Mouse (Mus musculus) brown adipose tissue, adult 24 weeks (tissue): ENCODE data around the gene Rbfox2. TPM values are rescaled to one million over a fixed set of nuclear protein-coding genes. Genes with fewer than 3 reads are reported as not detected.
A peak's percentile ranks its signal among the peaks of the same experiment; 100 is the strongest.

Experiments used
- H3K27ac ChIP-seq: fragments of 200-500 bp; replicated peaks from 2 replicates; pipeline ENCODE4 v1.5.1; 2012; ENCODE audit warnings: low read depth, mild to moderate bottlenecking, low read length
- H3K4me1 ChIP-seq: fragments of 200-500 bp; 2 replicates; pipeline ENCODE4 v1.6.1; 2012; ENCODE audit warnings: low read length, mixed read lengths; ENCODE audit not compliant: control insufficient read depth, insufficient read depth, insufficient read length
- H3K4me3 ChIP-seq: fragments of 200-500 bp; 2 replicates; pipeline ENCODE4 v1.5.1; 2012; ENCODE audit warnings: low read depth, mild to moderate bottlenecking, low read length, moderate library complexity; ENCODE audit not compliant: insufficient read depth
- polyA plus RNA-seq: library from polyadenylated mRNA; stranded (reverse); fragments of >200 nt; gene quantifications from 2 replicates; pipeline ENCODE4 v1.2.4, GENCODE M21; 2012; ENCODE audit not compliant: missing spikeins, insufficient read depth, insufficient read length

Gene Rbfox2
- polyA plus RNA-seq, 1 experiment = 30.5 TPM

DNA sequence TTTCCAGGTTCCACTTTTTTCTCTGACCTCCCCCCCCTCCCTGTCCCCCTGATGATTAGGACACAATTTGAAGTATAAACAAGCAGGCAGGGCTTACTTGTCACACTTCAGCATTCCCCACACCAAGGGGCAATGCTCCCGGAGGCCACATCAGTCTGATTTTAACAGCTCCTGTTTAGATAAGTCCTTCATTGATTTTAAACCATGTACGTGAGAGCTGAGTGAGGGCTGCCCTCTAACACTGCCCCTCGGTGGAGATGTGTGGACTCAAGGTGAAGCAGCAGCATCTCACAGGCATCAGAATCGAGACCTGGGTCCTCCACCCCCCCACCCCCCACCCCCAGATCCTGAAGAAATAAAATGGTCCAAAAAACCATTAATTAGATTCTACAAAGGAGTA is 155.0 kb downstream of the Rbfox2 start:
- Histone ChIP-seq H3K4me3 (peak overlapping the region; percentile 17; the same call in 1 of the 2 replicates), H3K4me1 (peaks cover 16% of the 10 kb centered on the region), H3K27ac (0 out of 2 replicates have a peak overlapping the region, but pooled peaks have one; percentile 25)

DNA sequence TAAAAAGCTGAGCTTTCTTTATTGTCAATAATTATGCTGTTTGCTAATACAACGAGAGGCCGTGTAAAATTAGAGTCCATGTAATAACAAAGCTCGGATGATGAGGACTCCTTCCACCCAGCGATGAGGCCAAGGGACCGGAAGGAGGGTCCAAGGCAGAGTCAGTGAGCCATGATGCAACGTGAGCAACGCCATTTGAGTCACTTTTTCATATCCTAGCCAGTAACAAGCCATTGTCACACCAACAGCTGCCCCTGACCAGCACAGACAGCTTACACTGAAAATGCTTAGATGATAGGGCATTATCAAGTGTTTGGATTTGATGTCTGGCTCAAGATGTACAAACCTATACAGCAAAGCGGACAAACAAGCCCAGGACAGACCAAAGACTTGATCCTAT is 155.6 kb downstream of the Rbfox2 start:
- peak overlapping the region; percentile 59; the same call in 1 of the 2 replicates for H3K27ac ChIP-seq
- peaks cover 16% of the 10 kb centered on the region for H3K4me1 ChIP-seq
- no peak overlapping the region for H3K4me3 ChIP-seq

DNA sequence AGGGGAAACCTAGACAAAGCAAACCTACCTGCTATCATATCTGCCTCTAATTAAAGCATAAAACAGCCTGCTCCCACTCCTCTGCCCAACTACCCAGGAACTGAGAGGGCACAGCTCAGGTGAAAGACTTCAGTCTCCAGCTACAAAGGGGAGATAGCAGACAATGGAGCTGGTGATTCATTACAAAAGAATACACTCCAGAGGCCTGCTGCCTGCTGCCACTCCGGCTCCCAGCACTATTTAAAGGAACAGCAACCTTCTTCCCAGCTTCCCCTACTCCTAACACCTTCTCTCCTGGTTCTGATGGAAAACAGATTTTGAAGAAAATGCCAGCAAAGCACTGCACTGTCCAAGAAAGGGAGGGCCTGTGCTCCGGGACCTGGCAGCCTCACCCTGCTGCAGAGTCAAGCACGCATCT is 156.4 kb downstream of the Rbfox2 start:
- H3K4me3 ChIP-seq = peak overlapping the region; percentile 34
- peak overlapping the region; percentile 62 for H3K27ac ChIP-seq

DNA sequence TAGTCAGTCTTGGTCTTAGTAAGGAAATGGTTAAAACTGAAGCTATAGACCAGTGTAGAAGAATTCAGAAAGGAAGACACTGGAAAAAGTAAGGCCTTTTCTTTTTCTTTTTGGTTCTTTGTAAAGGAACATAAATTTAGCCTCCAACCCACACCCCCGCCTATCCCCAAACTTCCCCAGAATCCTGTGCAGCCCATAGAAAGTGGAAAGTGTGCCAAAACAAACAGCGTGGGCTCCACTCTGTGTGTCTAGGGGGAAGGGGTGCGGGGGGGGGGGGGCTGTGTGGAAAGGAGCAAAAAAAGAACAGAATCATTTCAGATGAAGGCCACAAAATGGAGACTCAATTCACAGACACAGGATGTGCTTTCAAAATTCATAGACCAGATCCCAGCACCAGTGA is 156.8 kb downstream of the Rbfox2 start:
- 0 out of 2 replicates have a peak overlapping the region, but pooled peaks have one; percentile 34 for H3K4me3 ChIP-seq
- H3K4me1 ChIP-seq = peaks cover 16% of the 10 kb centered on the region

More for the DNA sequence above, 156.4 kb downstream of the Rbfox2 start:
- H3K4me1 ChIP-seq = peaks cover 16% of the 10 kb centered on the region

DNA sequence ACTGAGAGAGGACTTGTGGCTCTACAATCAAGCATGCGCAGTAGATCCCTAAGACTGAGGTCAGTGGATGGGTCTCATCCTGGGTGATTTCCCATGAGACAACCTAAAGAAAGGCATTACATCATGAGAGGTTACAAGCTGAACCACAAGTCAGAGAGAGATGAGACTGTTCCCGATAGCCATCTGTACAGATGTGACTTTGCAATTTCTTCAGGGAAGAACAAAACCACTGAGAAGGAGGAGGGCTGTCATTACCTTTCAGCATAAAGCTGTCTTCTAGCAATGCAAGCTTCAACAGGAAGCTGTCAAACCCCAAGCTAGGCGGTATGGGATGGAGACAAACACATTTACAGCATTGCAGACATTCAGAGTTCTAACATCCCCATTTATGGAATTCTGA is 157.3 kb downstream of the Rbfox2 start:
- Histone ChIP-seq H3K27ac (peak overlapping the region; percentile 39; the same call in 1 of the 2 replicates), H3K4me3 (no peak overlapping the region), H3K4me1 (peaks cover 16% of the 10 kb centered on the region)

More for the DNA sequence above, 156.8 kb downstream of the Rbfox2 start:
- H3K27ac ChIP-seq = peak overlapping the region; percentile 62

DNA sequence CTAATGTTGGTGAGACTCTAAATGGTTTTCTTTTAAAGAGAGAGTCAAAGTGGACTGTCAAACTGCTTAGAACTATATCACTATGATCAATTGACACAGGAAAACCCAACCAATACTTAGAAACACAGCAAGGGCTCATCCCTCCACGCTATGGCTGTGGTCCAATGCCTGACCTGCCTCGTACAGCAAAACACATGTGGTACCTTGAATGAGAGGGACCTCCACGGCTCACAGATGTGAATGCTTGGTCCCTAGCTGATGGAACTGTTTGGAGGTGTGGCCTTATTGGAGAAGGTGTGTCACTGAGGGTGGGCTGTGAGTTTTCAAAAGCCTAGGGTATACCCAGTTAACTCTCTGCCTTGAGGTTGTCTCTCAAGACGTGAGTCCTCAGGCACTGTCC is 159.9 kb downstream of the Rbfox2 start:
- Histone ChIP-seq H3K4me1 (peaks cover 14% of the 10 kb centered on the region), H3K4me3 (no peak overlapping the region), H3K27ac (no peak overlapping the region)

DNA sequence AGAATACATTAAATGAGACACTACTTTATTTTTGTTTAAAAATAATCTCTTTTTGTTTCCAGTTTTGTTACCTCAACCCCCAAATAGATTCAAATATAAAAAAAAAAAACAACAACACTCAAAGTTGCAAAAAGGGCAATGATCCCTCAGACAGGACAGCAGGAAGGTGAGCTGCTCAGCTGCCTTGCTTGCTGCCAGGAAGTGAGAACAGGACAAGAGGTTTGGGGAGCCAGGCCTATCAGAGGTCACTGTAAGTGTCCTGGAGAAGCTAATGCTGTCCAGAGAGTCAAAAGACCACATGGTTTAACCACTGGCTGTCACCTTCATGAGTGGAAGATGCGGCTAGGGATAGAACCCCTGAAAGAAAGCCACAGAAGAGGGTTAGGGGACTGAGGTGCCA is 161.8 kb downstream of the Rbfox2 start:
- Histone ChIP-seq H3K27ac (no peak overlapping the region), H3K4me3 (no peak overlapping the region), H3K4me1 (peaks cover 5% of the 10 kb centered on the region)

DNA sequence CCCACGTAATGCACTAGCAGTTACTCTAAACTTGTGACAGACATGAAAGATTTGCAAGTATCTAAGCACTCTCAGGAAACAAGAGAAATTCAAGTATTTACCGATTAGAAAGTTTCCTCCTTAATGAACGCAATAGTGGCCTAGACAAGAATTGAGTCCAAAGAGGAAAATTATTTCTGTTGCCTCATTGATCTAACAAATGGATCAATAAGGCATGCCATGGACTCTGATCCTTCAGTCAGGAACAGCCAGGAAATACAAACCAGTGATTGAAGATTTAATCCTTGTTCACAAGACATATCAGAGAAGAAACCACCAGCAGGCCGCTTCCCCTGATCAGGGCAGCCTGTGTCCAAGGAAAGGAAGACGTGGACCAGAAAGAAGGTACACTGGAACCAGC is 164.0 kb downstream of the Rbfox2 start:
- Histone ChIP-seq H3K4me1 (no peaks in the 10 kb centered on the region; the same call in 1 of the 2 replicates), H3K4me3 (no peak overlapping the region), H3K27ac (no peak overlapping the region)

DNA sequence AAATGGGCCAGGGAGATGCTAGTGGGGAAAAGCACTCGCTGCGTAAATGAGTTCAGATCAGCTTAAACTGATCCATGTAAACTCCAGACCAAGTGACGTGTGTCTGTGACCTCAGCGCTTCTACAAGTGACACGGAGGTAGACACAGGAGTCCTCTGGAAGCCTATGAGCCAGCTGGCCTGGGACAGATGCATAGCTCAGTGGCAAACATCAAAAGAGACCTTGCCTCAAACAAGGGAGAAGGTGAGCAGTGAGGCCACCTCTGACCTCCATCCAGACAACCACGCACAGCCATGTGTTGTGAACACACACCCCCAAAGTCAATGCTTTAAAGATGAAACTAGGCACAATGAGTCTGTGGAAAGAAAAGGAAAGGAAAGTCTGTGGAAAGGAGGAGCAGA is 164.5 kb downstream of the Rbfox2 start:
- no peaks in the 10 kb centered on the region; the same call in 1 of the 2 replicates for H3K4me1 ChIP-seq
- H3K27ac ChIP-seq = no peak overlapping the region
- H3K4me3 ChIP-seq = no peak overlapping the region

DNA sequence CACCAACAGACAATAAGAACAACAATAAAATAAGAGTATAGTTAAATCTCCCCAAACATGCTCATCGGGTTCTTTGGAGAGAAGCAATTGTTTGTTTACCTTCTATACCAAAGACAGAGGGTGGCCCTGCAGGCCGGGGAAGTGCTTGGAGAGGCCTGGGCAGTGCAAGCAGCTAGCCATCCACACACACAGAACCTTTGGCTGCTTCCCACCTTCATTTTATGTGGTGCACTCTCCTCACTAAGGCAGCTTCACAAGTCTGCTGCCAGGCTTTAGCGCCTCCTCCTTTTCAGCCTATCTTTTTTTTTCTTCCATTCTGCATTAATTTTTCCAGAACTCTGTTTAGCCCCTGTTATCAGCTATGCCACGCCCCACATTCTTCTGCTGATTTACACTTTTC is 165.1 kb downstream of the Rbfox2 start:
- H3K4me1 ChIP-seq = no peaks in the 10 kb centered on the region; the same call in 1 of the 2 replicates

DNA sequence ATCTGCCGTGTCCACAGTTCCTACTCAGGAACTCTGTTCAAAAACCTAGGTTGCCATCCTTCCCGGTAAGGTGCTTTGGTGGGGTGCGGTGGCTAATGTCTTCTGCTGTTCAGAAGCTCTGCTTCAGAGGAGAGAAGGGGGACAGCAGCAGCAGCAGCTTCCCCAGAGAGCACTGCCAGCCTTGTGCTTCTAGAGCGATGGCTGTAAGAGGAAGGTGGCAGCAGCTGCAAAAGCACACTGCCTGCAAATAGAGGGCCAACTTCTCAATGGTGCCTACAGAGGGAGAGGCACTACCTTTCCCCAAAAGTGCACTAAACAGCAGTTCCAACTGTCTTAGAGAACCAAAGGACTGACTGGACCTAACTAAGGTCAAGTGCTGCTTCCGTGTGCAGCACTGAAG is 168.5 kb downstream of the Rbfox2 start:
- H3K4me1 ChIP-seq = no peaks in the 10 kb centered on the region; the same call in 1 of the 2 replicates
- no peak overlapping the region for H3K27ac ChIP-seq
- H3K4me3 ChIP-seq = no peak overlapping the region

More for the DNA sequence above, 165.1 kb downstream of the Rbfox2 start:
- H3K4me3 ChIP-seq = no peak overlapping the region
- no peak overlapping the region for H3K27ac ChIP-seq

DNA sequence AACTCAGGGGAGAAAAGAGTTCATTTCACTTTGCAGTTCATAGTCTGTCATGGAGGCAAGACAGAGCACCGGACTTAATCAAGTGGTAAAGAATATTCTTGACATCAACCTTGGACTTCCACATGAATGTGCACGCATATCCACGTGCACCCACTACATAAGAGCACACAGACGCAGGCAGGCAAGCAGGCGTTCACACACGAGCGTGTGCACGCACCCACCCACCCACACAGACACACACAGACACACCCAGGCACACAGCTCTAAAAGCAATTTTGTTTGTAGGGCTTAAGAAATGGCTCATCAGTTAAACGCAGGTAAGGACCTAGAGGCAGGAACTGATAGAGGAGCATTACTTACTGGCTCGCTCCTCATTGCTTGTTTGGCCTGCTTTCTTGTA is 172.3 kb downstream of the Rbfox2 start:
- H3K4me1 ChIP-seq = no peaks in the 10 kb centered on the region
- H3K4me3 ChIP-seq = no peak overlapping the region
- H3K27ac ChIP-seq = no peak overlapping the region

DNA sequence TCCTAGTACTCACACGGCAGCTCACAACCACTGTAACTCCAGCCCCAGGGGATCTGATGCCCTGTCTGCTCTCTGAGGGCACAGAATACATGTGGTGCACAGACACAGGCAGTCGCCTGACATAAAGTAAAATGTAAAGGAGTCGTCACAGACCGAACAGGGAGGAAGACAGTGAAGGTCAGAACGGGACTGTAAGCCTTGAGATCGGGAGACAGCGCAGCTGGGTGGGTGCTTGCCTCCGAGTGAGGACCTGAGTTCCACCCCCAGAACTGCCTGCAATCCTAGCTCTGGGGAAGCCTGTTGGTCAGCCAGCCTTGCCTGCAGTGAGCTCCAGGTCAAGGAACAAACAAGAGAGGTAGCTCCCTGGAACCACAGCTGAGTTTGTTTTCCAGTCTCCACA is 177.7 kb downstream of the Rbfox2 start:
- Histone ChIP-seq H3K4me3 (no peak overlapping the region), H3K27ac (no peak overlapping the region)

DNA sequence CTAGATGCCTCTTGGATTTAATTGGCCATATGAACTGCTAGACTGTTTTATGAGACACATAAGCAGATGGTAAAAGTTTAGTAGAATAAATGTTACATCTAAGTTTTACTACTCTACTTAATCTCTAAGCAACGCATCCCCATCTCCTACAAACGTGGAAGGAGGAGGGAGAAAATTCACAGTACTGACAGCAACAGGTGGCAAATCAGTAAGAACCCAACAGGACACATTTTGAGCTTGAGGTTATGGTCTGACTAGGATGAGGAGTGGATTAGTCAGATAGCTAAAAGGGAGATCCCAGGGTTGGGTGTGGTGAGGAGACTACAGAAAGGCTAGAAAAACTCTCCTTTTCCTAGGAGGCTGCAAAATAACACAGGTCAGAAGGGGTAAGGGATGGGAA is 179.1 kb downstream of the Rbfox2 start:
- peaks cover 3% of the 10 kb centered on the region; the same call in 1 of the 2 replicates for H3K4me1 ChIP-seq
- no peak overlapping the region for H3K4me3 ChIP-seq
- no peak overlapping the region for H3K27ac ChIP-seq

More for the DNA sequence above, 177.7 kb downstream of the Rbfox2 start:
- H3K4me1 ChIP-seq = peaks cover 3% of the 10 kb centered on the region; the same call in 1 of the 2 replicates

DNA sequence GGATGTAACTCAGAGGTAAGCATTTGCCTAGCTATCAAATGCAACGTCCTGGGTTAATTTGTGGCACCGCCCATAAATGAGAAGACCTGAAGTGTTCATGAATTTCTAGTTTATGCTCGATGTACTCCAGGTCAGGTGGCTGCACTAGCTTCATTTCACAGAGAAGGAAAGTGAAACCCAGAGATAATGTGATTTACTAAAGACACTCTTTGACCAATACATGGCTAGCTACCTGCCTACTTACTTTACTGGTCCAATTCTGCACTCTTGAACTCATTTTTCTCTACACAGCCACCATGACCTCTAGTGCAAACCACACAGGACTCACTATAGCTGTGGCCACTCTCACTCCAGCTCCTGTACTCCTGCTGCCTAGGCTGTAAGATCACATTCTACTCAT is 180.1 kb downstream of the Rbfox2 start:
- H3K27ac ChIP-seq = no peak overlapping the region
- H3K4me1 ChIP-seq = peaks cover 3% of the 10 kb centered on the region; the same call in 1 of the 2 replicates
- H3K4me3 ChIP-seq = no peak overlapping the region

DNA sequence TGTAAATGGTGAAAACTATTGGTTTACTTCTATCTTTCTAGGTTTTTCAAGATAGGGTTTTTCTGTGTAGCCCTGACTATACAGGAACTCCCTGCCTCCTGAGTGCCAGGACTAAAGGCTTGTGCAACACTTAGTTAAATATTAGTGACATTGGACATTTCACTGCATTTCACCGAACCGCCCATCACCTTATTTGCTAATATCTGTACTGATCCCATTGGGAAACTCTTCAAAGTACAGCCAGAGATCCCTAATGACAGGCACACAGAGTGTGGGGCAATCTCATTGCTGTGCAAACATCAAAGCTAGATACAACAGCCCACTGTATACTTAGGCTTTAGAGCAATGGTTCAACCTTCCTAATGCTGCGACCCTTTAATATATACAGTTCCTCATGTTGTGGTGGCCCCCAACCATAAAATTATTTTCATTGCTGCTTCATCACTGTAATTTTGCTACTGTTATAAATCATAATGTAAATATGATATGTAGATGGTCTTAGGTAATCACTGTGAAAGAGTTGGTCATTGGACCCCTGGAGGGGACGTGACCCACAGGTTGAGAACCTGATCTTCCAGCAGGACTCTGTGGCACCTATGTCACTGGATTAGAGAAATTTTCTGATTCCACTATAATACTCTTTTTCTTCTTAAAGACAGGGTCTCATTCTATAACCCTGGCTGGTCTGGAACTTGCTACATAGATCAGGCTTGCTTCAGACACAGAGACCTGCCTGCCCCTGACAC is 182.3 kb downstream of the Rbfox2 start:
- Histone ChIP-seq H3K4me1 (peaks cover 3% of the 10 kb centered on the region; the same call in 1 of the 2 replicates), H3K4me3 (no peak overlapping the region), H3K27ac (no peak overlapping the region)
